Comparison of ENCODE assay signal across 9 mouse cellular contexts in genomic region chr19:56105452-56106091, GRCm38 (mm10).
DNase-seq lines count a peak whose midpoint lies in the region; ATAC-seq and TF ChIP-seq lines count a peak whose summit lies in the region.
"Had no signal": no experiment of that assay in that cellular context is flagged by ENCODE, and none has a peak within 500 bp of the region (broad histone marks: within the 10 kb centered on the region; RNA-seq: fewer than 3 reads in every experiment).

No protein-coding gene starts in this region.

- ATAC-seq in embryonic facial prominence, embryonic 14.5 days (ENCODE audit: low read depth) = peak; percentile 76
- ATAC-seq in megakaryocyte progenitor cell, adult 5-6 weeks (replicated peaks; ENCODE audit: poor library complexity) = no peak

- H3K9me3 ChIP-seq in embryonic facial prominence, embryonic 14.5 days (ENCODE audit: control insufficient read depth, low read length) = peaks cover 12% of the 10 kb centered on the region

- peak; percentile 14 for DNase-seq in left cerebral cortex, postnatal 4 days
- DNase-seq in left cerebral cortex, postnatal 36 days (ENCODE audit: low spot score in 2 of 2) = no peak
- peak; percentile 73 for DNase-seq in embryonic facial prominence, embryonic 14.5 days (ENCODE audit: low spot score)
- peak; percentile 42 for DNase-seq in kidney, postnatal 14 days
- DNase-seq in retina, postnatal 1 day = peak; percentile 83
- no peak for DNase-seq in c-Kit-positive CD71-positive TER-119-positive erythroid progenitor cells, embryonic 14.5 days (ENCODE audit: low spot score)
- DNase-seq in cerebellum, adult 2 months = no peak

- no peak overlapping the region for H3K4me3 ChIP-seq in embryonic facial prominence, embryonic 14.5 days (ENCODE audit: low read depth, low read length)
- no peak overlapping the region for H3K4me3 ChIP-seq in cerebellum, adult 2 months (replicated peaks; ENCODE audit: insufficient read depth, low read depth, low read length)

- no peak for TF ChIP-seq CTCF in cerebellum, adult 2 months (IDR thresholded peaks at IDR 0.05; ENCODE audit: borderline replicate concordance, insufficient read depth, low read depth, low read length)

- 33% methylated on average over 23 of the region's 23 CpGs for WGBS in embryonic facial prominence, embryonic 14.5 days
- 18% methylated on average over 23 of the region's 23 CpGs for WGBS in cerebellum, adult 2 months

- intact Hi-C loops in left cerebral cortex, postnatal 4 days (cut with DNase I) = no loop called here
- intact Hi-C loops in left cerebral cortex, postnatal 36 days (cut with DNase I) = no loop called here

- no peak for TF ChIP-seq POLR2A in cerebellum, adult 2 months (IDR thresholded peaks at IDR 0.05; ENCODE audit: borderline replicate concordance, insufficient read depth, low read length)

- H3K27ac ChIP-seq in embryonic facial prominence, embryonic 14.5 days (replicated peaks; ENCODE audit: low read depth, low read length) = no peak overlapping the region
- no peak overlapping the region for H3K27ac ChIP-seq in cerebellum, adult 2 months (ENCODE audit: insufficient read depth, low read length)

- peaks cover 38% of the 10 kb centered on the region for H3K4me1 ChIP-seq in embryonic facial prominence, embryonic 14.5 days (ENCODE audit: control insufficient read depth, insufficient read depth, low read length)
- no peaks in the 10 kb centered on the region for H3K4me1 ChIP-seq in cerebellum, adult 2 months (ENCODE audit: control insufficient read depth, insufficient read depth, low read length)

- no peaks in the 10 kb centered on the region for H3K36me3 ChIP-seq in embryonic facial prominence, embryonic 14.5 days (ENCODE audit: control insufficient read depth, insufficient read depth, low read length)
- H3K36me3 ChIP-seq: G1E had no signal

- peak overlapping the region; percentile 12; the same call in 1 of the 2 replicates for H3K4me2 ChIP-seq in embryonic facial prominence, embryonic 14.5 days (ENCODE audit: low read depth, low read length)

- 0 out of 2 replicates have a peak overlapping the region, but pooled peaks have one; percentile 8 for H3K9ac ChIP-seq in embryonic facial prominence, embryonic 14.5 days (ENCODE audit: low read depth, low read length)

- H3K27me3 ChIP-seq in embryonic facial prominence, embryonic 14.5 days (replicated peaks; ENCODE audit: control insufficient read depth, insufficient read depth, low read length) = no peaks in the 10 kb centered on the region; the same call in 1 of the 2 replicates
- H3K27me3 ChIP-seq in cerebellum, adult 2 months (ENCODE audit: control insufficient read depth, insufficient read depth, low read length) = no peaks in the 10 kb centered on the region

Comparison
In these comparisons a context has a peak if more than half of its experiments do, and no peak if none do; other contexts are left out.
1. DNase-seq: peak in left cerebral cortex, postnatal 4 days (single experiment), embryonic facial prominence, embryonic 14.5 days (single experiment), kidney, postnatal 14 days (single experiment) and retina, postnatal 1 day (single experiment); none in left cerebral cortex, postnatal 36 days (0 of 2), c-Kit-positive CD71-positive TER-119-positive erythroid progenitor cells, embryonic 14.5 days (single experiment) and cerebellum, adult 2 months (0 of 2).